Mouse (Mus musculus) granulocyte monocyte progenitor cell, adult 5-6 weeks (primary cell): ENCODE results near the gene Mapkap1. TPM values are rescaled to one million over a fixed set of nuclear protein-coding genes. Genes with fewer than 3 reads are reported as not detected.

Experiments
- ATAC-seq: replicated peaks from 2 replicates; pipeline ENCODE4 v1.8.0; 2016; ENCODE audit warnings: mild to moderate bottlenecking, moderate TSS enrichment, inconsistent platforms; ENCODE audit not compliant: poor library complexity, severe bottlenecking
- total RNA-seq, 2 experiments: library from RNA; stranded (forward) in 1 of 2; stranded (reverse) in 1 of 2; fragments of 200-712, 200-1000 nt in 1 of 2; fragments of >200 nt in 1 of 2; fragmentation: Nextera tagmentation in 1 of 2; gene quantifications; 2 replicates each; pipeline ENCODE4 v1.2.3; 2014 to 2017

Gene Mapkap1
- total RNA-seq, 2 experiments from 2014 or later, result 33.6 to 52.2 TPM

GRCm38 (mm10) chr2:34569131-34569530 lies 162.6 kb downstream of the Mapkap1 start:
- no peak for ATAC-seq

- ATAC-seq, result no peak
These were observed 163.8 kb downstream of the Mapkap1 start for GRCm38 (mm10) chr2:34570378-34570777.

GRCm38 (mm10) chr2:34571096-34571495 lies 164.5 kb downstream of the Mapkap1 start:
- no peak for ATAC-seq

- ATAC-seq, result no peak
These were observed 166.5 kb downstream of the Mapkap1 start for GRCm38 (mm10) chr2:34573073-34573472.

- ATAC-seq, result no peak
These were observed 182.0 kb downstream of the Mapkap1 start for GRCm38 (mm10) chr2:34588546-34588945.

- no peak for ATAC-seq
These were observed 185.3 kb downstream of the Mapkap1 start for GRCm38 (mm10) chr2:34591721-34592360.

GRCm38 (mm10) chr2:34592361-34592960 lies 185.9 kb downstream of the Mapkap1 start:
- ATAC-seq, result no peak

GRCm38 (mm10) chr2:34594001-34594400 lies 187.4 kb downstream of the Mapkap1 start:
- no peak for ATAC-seq

GRCm38 (mm10) chr2:34599606-34600255 lies 193.2 kb downstream of the Mapkap1 start:
- peak; percentile 99 for ATAC-seq

- ATAC-seq, result no peak
These were observed 194.2 kb downstream of the Mapkap1 start for GRCm38 (mm10) chr2:34600734-34601133.

- ATAC-seq, result no peak
These were observed 195.6 kb downstream of the Mapkap1 start for GRCm38 (mm10) chr2:34602111-34602541.

- ATAC-seq, result no peak
These were observed 196.3 kb downstream of the Mapkap1 start for GRCm38 (mm10) chr2:34602896-34603295.

GRCm38 (mm10) chr2:34603653-34604214 lies 197.2 kb downstream of the Mapkap1 start:
- no peak for ATAC-seq

- no peak for ATAC-seq
These were observed 198.5 kb downstream of the Mapkap1 start for GRCm38 (mm10) chr2:34605040-34605439.

- ATAC-seq, result no peak
These were observed 202.3 kb downstream of the Mapkap1 start for GRCm38 (mm10) chr2:34608917-34609316.

- no peak for ATAC-seq
These were observed 202.9 kb downstream of the Mapkap1 start for GRCm38 (mm10) chr2:34609516-34609915.

GRCm38 (mm10) chr2:34620778-34621415 lies 214.3 kb downstream of the Mapkap1 start:
- ATAC-seq, result no peak

- ATAC-seq, result no peak
These were observed 214.9 kb downstream of the Mapkap1 start for GRCm38 (mm10) chr2:34621485-34621884.

- ATAC-seq, result peak; percentile 20; the same call in 1 of the 2 replicates
These were observed 215.9 kb downstream of the Mapkap1 start for GRCm38 (mm10) chr2:34622518-34622917.

GRCm38 (mm10) chr2:34623181-34623580 lies 216.6 kb downstream of the Mapkap1 start:
- ATAC-seq, result no peak

- no peak for ATAC-seq
These were observed 217.5 kb downstream of the Mapkap1 start for GRCm38 (mm10) chr2:34624076-34624475.
